Mouse (Mus musculus) intestine, postnatal 0 days (tissue): ENCODE measurements around the gene Hoxc6. TPM values are rescaled to one million over a fixed set of nuclear protein-coding genes. Genes with fewer than 3 reads are reported as not detected.

ENCODE experiments used
- ATAC-seq: fragments of 200-750 bp; cut with Nextera tagmentation; 2 replicates; pipeline ENCODE4 v1.8.0; 2017; ENCODE audit warnings: mild to moderate bottlenecking, moderate TSS enrichment, moderate library complexity
- H3K27ac ChIP-seq: fragments of 300-500 bp; sonication (generic); 2 replicates; pipeline ENCODE4 v1.5.1; 2014; ENCODE audit warnings: mild to moderate bottlenecking, low read depth, low read length, moderate library complexity
- H3K27me3 ChIP-seq: fragments of 300-500 bp; sonication (generic); replicated peaks from 2 replicates; pipeline ENCODE4 v1.6.1; 2014; ENCODE audit warnings: low read length, mixed read lengths; ENCODE audit not compliant: control insufficient read depth, insufficient read depth
- H3K36me3 ChIP-seq: fragments of 300-500 bp; sonication (generic); 2 replicates; pipeline ENCODE4 v1.6.1; 2014; ENCODE audit warnings: mild to moderate bottlenecking, moderate library complexity; ENCODE audit not compliant: control insufficient read depth, insufficient read depth
- H3K4me1 ChIP-seq: fragments of 300-500 bp; sonication (generic); replicated peaks from 2 replicates; pipeline ENCODE4 v1.6.1; 2014; ENCODE audit warnings: antibody characterized with exemption, low read length, mixed read lengths; ENCODE audit not compliant: control insufficient read depth, insufficient read depth
- H3K4me2 ChIP-seq: fragments of 300-500 bp; sonication (generic); replicated peaks from 2 replicates; pipeline ENCODE4 v1.6.1; 2014; ENCODE audit warnings: low read depth, mild to moderate bottlenecking, moderate library complexity
- H3K4me3 ChIP-seq: fragments of 300-500 bp; sonication (generic); 2 replicates; pipeline ENCODE4 v1.5.1; 2014; ENCODE audit warnings: low read depth, low read length
- H3K9ac ChIP-seq: fragments of 300-500 bp; sonication (generic); 2 replicates; pipeline ENCODE4 v1.6.1; 2014; ENCODE audit warnings: mild to moderate bottlenecking, low read depth, low read length
- H3K9me3 ChIP-seq: fragments of 300-500 bp; sonication (generic); 2 replicates; pipeline ENCODE4 v1.6.1; 2016; ENCODE audit warnings: mixed run types; ENCODE audit not compliant: control insufficient read depth
- CTCF ChIP-seq: sonication (generic); IDR thresholded peaks from 2 replicates; pipeline ENCODE4 v1.5.1; 2016; ENCODE audit warnings: low read depth, mild to moderate bottlenecking, control low read depth, antibody characterized with exemption, moderate library complexity
- WGBS: fragments of 180-500 bp; shearing (Covaris S2); extraction: QIAGEN DNeasy Blood & Tissue Kit; methylation state at CpG from one replicate; pipeline ENCODE4 v1.1.7; 2014; 5-methylcytosine and 5-hydroxymethylcytosine counted together
- polyA plus RNA-seq: library from polyadenylated mRNA; unstranded; fragments of >200 nt; fragmentation: Nextera tagmentation; extraction: Ambion mirVana; gene quantifications from 2 replicates; pipeline ENCODE4 v1.2.1, GENCODE M21; 2015

The Hoxc6 gene
- polyA plus RNA-seq, 1 experiment from 2014 or later: 3.5 TPM

GRCm38 (mm10) chr15:102996548-102996947 lies 1.5 kb upstream of the Hoxc6 start:
- H3K4me3 ChIP-seq: peak overlapping the region; percentile 12; the same call in 1 of the 2 replicates
- whole genome bisulfite sequencing: 8% methylated on average over 9 of the region's 9 CpGs
- peaks cover 98% of the 10 kb centered on the region for H3K27me3 ChIP-seq
- no peaks in the 10 kb centered on the region for H3K4me1 ChIP-seq
- no peak for TF ChIP-seq CTCF
- H3K9me3 ChIP-seq: 0 out of 2 replicates have a peak, but pooled peaks cover 2% of the 10 kb centered on the region
- H3K4me2 ChIP-seq: no peak overlapping the region; the same call in 1 of the 2 replicates
- no peak overlapping the region for H3K9ac ChIP-seq
- no peak overlapping the region for H3K27ac ChIP-seq
- ATAC-seq: no peak
- H3K36me3 ChIP-seq: no peaks in the 10 kb centered on the region

GRCm38 (mm10) chr15:102997431-102997830 lies 626 bp upstream of the Hoxc6 start:
- ATAC-seq: no peak
- Histone ChIP-seq H3K27ac (0 out of 2 replicates have a peak overlapping the region, but pooled peaks have one; percentile 9), H3K9ac (no peak overlapping the region), H3K9me3 (0 out of 2 replicates have a peak, but pooled peaks cover 2% of the 10 kb centered on the region), H3K4me3 (peak overlapping the region; percentile 39), H3K4me2 (peak overlapping the region; percentile 35), H3K36me3 (no peaks in the 10 kb centered on the region), H3K27me3 (peaks cover 98% of the 10 kb centered on the region), H3K4me1 (no peaks in the 10 kb centered on the region)
- 9% methylated on average over 3 of the region's 3 CpGs for WGBS
- no peak for TF ChIP-seq CTCF

GRCm38 (mm10) chr15:102998608-102999182 lies 638 bp downstream of the Hoxc6 start:
- peak overlapping the region; percentile 39 for H3K4me3 ChIP-seq
- H3K4me1 ChIP-seq: no peaks in the 10 kb centered on the region
- WGBS: under 1% methylated on average over 19 of the region's 19 CpGs
- H3K9ac ChIP-seq: no peak overlapping the region
- H3K9me3 ChIP-seq: 0 out of 2 replicates have a peak, but pooled peaks cover 2% of the 10 kb centered on the region
- H3K27me3 ChIP-seq: peaks cover 99% of the 10 kb centered on the region
- no peak for TF ChIP-seq CTCF
- H3K27ac ChIP-seq: peak overlapping the region; percentile 28; the same call in 1 of the 2 replicates
- no peaks in the 10 kb centered on the region for H3K36me3 ChIP-seq
- peak; percentile 12; the same call in 1 of the 2 replicates for ATAC-seq
- peak overlapping the region; percentile 66 for H3K4me2 ChIP-seq

- Histone ChIP-seq H3K4me2 (peak overlapping the region; percentile 66), H3K27ac (peak overlapping the region; percentile 21), H3K9ac (peak overlapping the region; percentile 35; the same call in 1 of the 2 replicates), H3K4me3 (peak overlapping the region; percentile 39), H3K36me3 (no peaks in the 10 kb centered on the region), H3K9me3 (0 out of 2 replicates have a peak, but pooled peaks cover 2% of the 10 kb centered on the region), H3K4me1 (no peaks in the 10 kb centered on the region), H3K27me3 (peaks cover 99% of the 10 kb centered on the region)
- WGBS: 2% methylated on average over 33 of the region's 33 CpGs
- no peak for TF ChIP-seq CTCF
- peak; percentile 48 for ATAC-seq
These were observed 1.2 kb downstream of the Hoxc6 start for GRCm38 (mm10) chr15:102999183-102999831.

- Histone ChIP-seq H3K9ac (no peak overlapping the region; the same call in 1 of the 2 replicates), H3K36me3 (no peaks in the 10 kb centered on the region), H3K27ac (peak overlapping the region; percentile 21; the same call in 1 of the 2 replicates), H3K4me1 (no peaks in the 10 kb centered on the region), H3K27me3 (peaks cover 100% of the 10 kb centered on the region), H3K4me2 (peak overlapping the region; percentile 66), H3K4me3 (peak overlapping the region; percentile 39), H3K9me3 (0 out of 2 replicates have a peak, but pooled peaks cover 2% of the 10 kb centered on the region)
- no peak for TF ChIP-seq CTCF
- 7% methylated on average over 10 of the region's 11 CpGs for WGBS
- ATAC-seq: no peak
These were observed 1.9 kb downstream of the Hoxc6 start for GRCm38 (mm10) chr15:102999955-103000354.

GRCm38 (mm10) chr15:103000501-103000901 lies 2.4 kb downstream of the Hoxc6 start:
- Histone ChIP-seq H3K9me3 (0 out of 2 replicates have a peak, but pooled peaks cover 2% of the 10 kb centered on the region), H3K36me3 (no peaks in the 10 kb centered on the region), H3K4me3 (peak overlapping the region; percentile 39), H3K9ac (peak overlapping the region; percentile 40; the same call in 1 of the 2 replicates), H3K4me2 (peak overlapping the region; percentile 66), H3K27ac (peak overlapping the region; percentile 62), H3K4me1 (no peaks in the 10 kb centered on the region), H3K27me3 (peaks cover 100% of the 10 kb centered on the region)
- WGBS: 6% methylated on average over 24 of the region's 24 CpGs
- no peak for ATAC-seq
- no peak for TF ChIP-seq CTCF
